Mouse (Mus musculus) forebrain, embryonic 10.5 days (tissue): ENCODE measurements around the gene Vmn2r6. TPM values are rescaled to one million over a fixed set of nuclear protein-coding genes. Genes with fewer than 3 reads are reported as not detected.
"Not testable (repeated sequence)": the region's sequence is repeated elsewhere in the genome, so short reads cannot be mapped to it uniquely, and the experiment has no call there.

ENCODE experiments used
- DNase-seq: peaks from one replicate; pipeline ENCODE4 v3.0.0-alpha.2; 2017; ENCODE audit warnings: low spot score; ENCODE audit errors: extremely low spot score
- H3K27ac ChIP-seq: fragments of 300-500 bp; sonication (generic); 2 replicates; pipeline ENCODE4 v1.5.1; 2016; ENCODE audit warnings: mild to moderate bottlenecking
- H3K27me3 ChIP-seq: fragments of 300-500 bp; sonication (generic); 2 replicates; pipeline ENCODE4 v1.6.1; 2016; ENCODE audit warnings: mild to moderate bottlenecking; ENCODE audit not compliant: poor library complexity, severe bottlenecking
- H3K36me3 ChIP-seq: fragments of 300-500 bp; sonication (generic); replicated peaks from 2 replicates; pipeline ENCODE4 v1.6.1; 2016; ENCODE audit warnings: mild to moderate bottlenecking, moderate library complexity
- H3K4me1 ChIP-seq: fragments of 300-500 bp; sonication (generic); 2 replicates; pipeline ENCODE4 v1.6.1; 2016
- H3K4me3 ChIP-seq: fragments of 300-500 bp; sonication (generic); 2 replicates; pipeline ENCODE4 v1.5.1; 2016; ENCODE audit warnings: mild to moderate bottlenecking, moderate library complexity
- H3K9me3 ChIP-seq: fragments of 300-500 bp; sonication (generic); 2 replicates; pipeline ENCODE4 v1.6.1; 2016; ENCODE audit warnings: mild to moderate bottlenecking, moderate library complexity
- WGBS: fragments of 180-500 bp; shearing (Covaris S2); methylation state at CpG from one replicate; pipeline ENCODE4 v1.1.7; 2016; 5-methylcytosine and 5-hydroxymethylcytosine counted together
- polyA plus RNA-seq: library from polyadenylated mRNA; unstranded; fragments of >200 nt; fragmentation: Nextera tagmentation; extraction: Ambion mirVana; gene quantifications from 2 replicates; pipeline ENCODE4 v1.2.1, GENCODE M21; 2016

Vmn2r6 gene
- polyA plus RNA-seq, result not detected in 2 replicates

GRCm38 (mm10) chr3:64565730-64566129 lies at the start of gene Vmn2r6:
TSS of gene Vmn2r6 (minus strand) at chr3:64565830.
- not testable (repeated sequence) for H3K4me3 ChIP-seq, DNase-seq, H3K4me1 ChIP-seq, H3K27me3 ChIP-seq, H3K9me3 ChIP-seq, H3K36me3 ChIP-seq, H3K27ac ChIP-seq
- WGBS, result 91% methylated on average over 2 of the region's 2 CpGs

- H3K4me3 ChIP-seq, result no peak overlapping the region
- H3K36me3 ChIP-seq, result no peaks in the 10 kb centered on the region
- H3K4me1 ChIP-seq, result no peaks in the 10 kb centered on the region
- H3K27ac ChIP-seq, result no peak overlapping the region
- H3K27me3 ChIP-seq, result no peaks in the 10 kb centered on the region
- 70% methylated on average over 9 of the region's 9 CpGs for WGBS
- DNase-seq, result no peak
- H3K9me3 ChIP-seq, result peaks cover 6% of the 10 kb centered on the region; the same call in 1 of the 2 replicates
These were observed 22.0 kb upstream of the Vmn2r6 start for GRCm38 (mm10) chr3:64587618-64588017.

- DNase-seq, H3K4me3 ChIP-seq, H3K27ac ChIP-seq, H3K9me3 ChIP-seq, H3K4me1 ChIP-seq, H3K27me3 ChIP-seq, H3K36me3 ChIP-seq: not testable (repeated sequence)
- whole genome bisulfite sequencing, result 62% methylated on average over 2 of the region's 2 CpGs
These were observed 3.2 kb upstream of the Vmn2r6 start for GRCm38 (mm10) chr3:64568793-64569192.

- not testable (repeated sequence) for DNase-seq, H3K27me3 ChIP-seq, H3K4me3 ChIP-seq, H3K4me1 ChIP-seq, H3K9me3 ChIP-seq, H3K36me3 ChIP-seq, H3K27ac ChIP-seq
- 83% methylated on average over 1 of the region's 1 CpGs for WGBS
These were observed 42.0 kb downstream of the Vmn2r6 start for GRCm38 (mm10) chr3:64523585-64523984.

- WGBS, result 88% methylated on average over 1 of the region's 2 CpGs
These were observed 55.9 kb downstream of the Vmn2r6 start, which contains the start of gene Vmn2r5 for GRCm38 (mm10) chr3:64509742-64510141. TSS of gene Vmn2r5 (minus strand) at chr3:64509842.

More at GRCm38 (mm10) chr3:64509742-64510141, 55.9 kb downstream of the Vmn2r6 start, which contains the start of gene Vmn2r5:
- not testable (repeated sequence) for H3K27me3 ChIP-seq, H3K27ac ChIP-seq, H3K4me3 ChIP-seq, H3K9me3 ChIP-seq, H3K4me1 ChIP-seq, H3K36me3 ChIP-seq, DNase-seq

Other genes starting within 250 kb of the Vmn2r6 start
- not detected in 2 replicates for gene Vmn2r4, start 150.5 kb downstream of the Vmn2r6 start, polyA plus RNA-seq
- not detected in 2 replicates for gene Vmn2r5, start 56.0 kb downstream of the Vmn2r6 start, polyA plus RNA-seq